Mouse (Mus musculus) cerebellum, postnatal 25 days (tissue): ENCODE data around the gene Chek2.

Source experiments
- DNase-seq, 2 experiments: peaks; one replicate each; pipeline ENCODE4 v3.0.0; 2021; ENCODE audit warnings: mixed read lengths in 2 of 2

Chek2 gene

GRCm38 (mm10) chr5:110906708-110907107 is 66.9 kb downstream of the Chek2 start:
- no peak for DNase-seq

- DNase-seq, result no peak
Measured at GRCm38 (mm10) chr5:110908879-110909278, 69.1 kb downstream of the Chek2 start.

- DNase-seq, result no peak
Measured at GRCm38 (mm10) chr5:110909955-110910589, 70.3 kb downstream of the Chek2 start.

- DNase-seq, result no peak
Measured at GRCm38 (mm10) chr5:110914859-110915258, 75.1 kb downstream of the Chek2 start.

- peak; percentile 59 to 71 for DNase-seq
Measured at GRCm38 (mm10) chr5:110916241-110916640, 76.5 kb downstream of the Chek2 start.

- peak in 1 of 2 experiments; percentile 22 for DNase-seq
Measured at GRCm38 (mm10) chr5:110919541-110919940, 79.8 kb downstream of the Chek2 start.

GRCm38 (mm10) chr5:110923336-110923735 is 83.6 kb downstream of the Chek2 start:
- DNase-seq, result peak in 1 of 2 experiments; percentile 19
